Mouse (Mus musculus) stomach, postnatal 0 days (tissue): Measurements from ENCODE around the gene Sco2.

Experiments
- CTCF ChIP-seq: IDR thresholded peaks from 2 replicates; pipeline ENCODE4 v1.5.1; 2016; ENCODE audit warnings: antibody characterized with exemption, low read depth, mild to moderate bottlenecking, moderate library complexity
- EP300 ChIP-seq: optimal IDR thresholded peaks from 2 replicates; pipeline ENCODE3; 2016; ENCODE audit warnings: antibody characterized with exemption

- TF ChIP-seq CTCF: peak; percentile 40
- no peak for TF ChIP-seq EP300
Measured at GRCm38 (mm10) chr15:89343325-89343724, 30.3 kb downstream of the Sco2 start.
